Comparison of ENCODE assay signal across 8 mouse cellular contexts in the genomic region with DNA sequence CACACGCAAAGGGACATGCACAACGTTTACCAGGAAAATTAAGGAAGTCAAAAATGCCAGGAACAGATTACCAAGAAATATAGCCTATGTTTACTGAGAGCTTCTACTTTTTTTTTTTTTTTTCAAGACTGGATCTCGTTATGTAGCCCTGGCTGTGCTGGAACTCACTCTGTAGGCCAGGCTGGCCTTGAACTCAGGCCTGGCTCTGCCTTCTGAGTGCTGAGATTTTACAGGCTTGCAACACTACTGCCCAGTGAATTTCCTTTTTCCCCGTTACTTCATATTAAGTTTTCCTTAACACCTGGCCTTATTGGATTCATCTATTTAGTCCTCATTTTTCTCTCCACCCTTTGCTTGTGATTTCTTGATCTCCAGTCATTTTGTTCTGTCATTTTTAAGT. TPM values are rescaled to one million over a fixed set of nuclear protein-coding genes. Genes with fewer than 3 reads are reported as not detected.
DNase-seq lines count a peak whose midpoint lies in the region; ATAC-seq lines count a peak whose summit lies in the region.

No protein-coding gene starts in this region.

- H3K4me1 ChIP-seq in heart, embryonic 13.5 days = peaks cover 10% of the 10 kb centered on the region
- H3K4me1 ChIP-seq in brown adipose tissue, adult 24 weeks (ENCODE audit: control insufficient read depth, insufficient read depth, insufficient read length, low read length) = 0 out of 2 replicates have a peak, but pooled peaks cover 2% of the 10 kb centered on the region
- peaks cover 13% of the 10 kb centered on the region for H3K4me1 ChIP-seq in hindbrain, embryonic 15.5 days (replicated peaks)
- peaks cover 9% of the 10 kb centered on the region for H3K4me1 ChIP-seq in midbrain, embryonic 13.5 days (replicated peaks)

- 85% methylated on average over 4 of the region's 4 CpGs for WGBS in heart, embryonic 13.5 days
- 84% methylated on average over 4 of the region's 4 CpGs for WGBS in hindbrain, embryonic 15.5 days
- WGBS in midbrain, embryonic 13.5 days = 89% methylated on average over 4 of the region's 4 CpGs

- peak overlapping the region; percentile 83 for H3K9ac ChIP-seq in heart, embryonic 13.5 days
- H3K9ac ChIP-seq in hindbrain, embryonic 15.5 days = peak overlapping the region; percentile 97
- H3K9ac ChIP-seq in midbrain, embryonic 13.5 days (replicated peaks) = no peak overlapping the region

- H3K27me3 ChIP-seq in heart, embryonic 13.5 days (replicated peaks) = no peaks in the 10 kb centered on the region
- no peaks in the 10 kb centered on the region for H3K27me3 ChIP-seq in hindbrain, embryonic 15.5 days
- H3K27me3 ChIP-seq in midbrain, embryonic 13.5 days = no peaks in the 10 kb centered on the region

- peak overlapping the region; percentile 70 for H3K4me2 ChIP-seq in heart, embryonic 13.5 days
- peak overlapping the region; percentile 64 for H3K4me2 ChIP-seq in hindbrain, embryonic 15.5 days
- H3K4me2 ChIP-seq in midbrain, embryonic 13.5 days (replicated peaks) = peak overlapping the region; percentile 51

- peak overlapping the region; percentile 86 for H3K27ac ChIP-seq in heart, embryonic 13.5 days (replicated peaks)
- H3K27ac ChIP-seq in brown adipose tissue, adult 24 weeks (replicated peaks; ENCODE audit: low read depth, low read length) = peak overlapping the region; percentile 81
- peak overlapping the region; percentile 92 for H3K27ac ChIP-seq in hindbrain, embryonic 15.5 days (replicated peaks)
- H3K27ac ChIP-seq in midbrain, embryonic 13.5 days = peak overlapping the region; percentile 82; the same call in 1 of the 2 replicates

- H3K4me3 ChIP-seq in heart, embryonic 13.5 days = peak overlapping the region; percentile 75
- H3K4me3 ChIP-seq in brown adipose tissue, adult 24 weeks (ENCODE audit: insufficient read depth, low read depth, low read length) = peak overlapping the region; percentile 100
- H3K4me3 ChIP-seq in hindbrain, embryonic 15.5 days = peak overlapping the region; percentile 95
- peak overlapping the region; percentile 62 for H3K4me3 ChIP-seq in midbrain, embryonic 13.5 days (replicated peaks)

- peaks cover 13% of the 10 kb centered on the region for H3K36me3 ChIP-seq in heart, embryonic 13.5 days
- H3K36me3 ChIP-seq in hindbrain, embryonic 15.5 days = 0 out of 2 replicates have a peak, but pooled peaks cover 9% of the 10 kb centered on the region
- H3K36me3 ChIP-seq in midbrain, embryonic 13.5 days = peaks cover 7% of the 10 kb centered on the region

- no peak for ATAC-seq in heart, embryonic 13.5 days (ENCODE audit: extremely low read depth, insufficient number of reproducible peaks, low FRiP score, low TSS enrichment)
- ATAC-seq in hindbrain, embryonic 15.5 days (ENCODE audit: low FRiP score, low read depth) = no peak
- ATAC-seq in midbrain, embryonic 13.5 days = no peak

- no peak for DNase-seq in heart, adult 9 months (ENCODE audit: low spot score in 2 of 2)
- DNase-seq in cerebellum, adult 9-10 months = no peak
- no peak for DNase-seq in adrenal gland, postnatal 10 days
- DNase-seq in left cerebral cortex, adult 8-10 months (ENCODE audit: low spot score in 2 of 2) = no peak

- no peaks in the 10 kb centered on the region for H3K9me3 ChIP-seq in heart, embryonic 13.5 days
- no peaks in the 10 kb centered on the region for H3K9me3 ChIP-seq in hindbrain, embryonic 15.5 days
- no peaks in the 10 kb centered on the region for H3K9me3 ChIP-seq in midbrain, embryonic 13.5 days

RNA-seq across cellular contexts. Expression of a gene that starts 2.5 kb away (rescaled TPM):
- polyA plus RNA-seq in heart, embryonic 13.5 days (2015; fragmentation: Nextera tagmentation; extraction: Ambion mirVana) = 4.0 TPM in 2 replicates
- polyA plus RNA-seq in brown adipose tissue, adult 24 weeks (2012; ENCODE audit: insufficient read depth, insufficient read length, missing spikeins) = 5.0 and 5.9 TPM in 2 replicates
- 9.8 and 10.0 TPM in 2 replicates for polyA plus RNA-seq in hindbrain, embryonic 15.5 days (2015; fragmentation: Nextera tagmentation; extraction: Ambion mirVana)
- polyA plus RNA-seq in midbrain, embryonic 13.5 days (2015; fragmentation: Nextera tagmentation; extraction: Ambion mirVana) = 11.4 and 13.3 TPM in 2 replicates
- total RNA-seq in adrenal gland, postnatal 10 days (2021) = 10 to 100 TPM in 1 of 2 experiments, 1 to 10 TPM in 1; 9.7 to 12.6 TPM
- 1 to 10 TPM; 4.3 to 5.0 (median 4.8) TPM for total RNA-seq in left cerebral cortex, adult 8-10 months (2022)

RNA-seq across cellular contexts. Expression of a gene that starts 25.5 kb away (rescaled TPM):
- polyA plus RNA-seq in heart, embryonic 13.5 days (2015; fragmentation: Nextera tagmentation; extraction: Ambion mirVana) = 6.4 and 6.5 TPM in 2 replicates
- 2.9 and 3.3 TPM in 2 replicates for polyA plus RNA-seq in brown adipose tissue, adult 24 weeks (2012; ENCODE audit: insufficient read depth, insufficient read length, missing spikeins)
- polyA plus RNA-seq in hindbrain, embryonic 15.5 days (2015; fragmentation: Nextera tagmentation; extraction: Ambion mirVana) = 11.0 and 12.2 TPM in 2 replicates
- polyA plus RNA-seq in midbrain, embryonic 13.5 days (2015; fragmentation: Nextera tagmentation; extraction: Ambion mirVana) = 18.9 and 19.3 TPM in 2 replicates
- total RNA-seq in adrenal gland, postnatal 10 days (2021) = 1 to 10 TPM; 4.7 to 8.3 TPM
- 1 to 10 TPM; 6.2 to 7.0 (median 6.3) TPM for total RNA-seq in left cerebral cortex, adult 8-10 months (2022)

RNA-seq across cellular contexts. Expression of a gene that starts 41.4 kb away (rescaled TPM):
- polyA plus RNA-seq in heart, embryonic 13.5 days (2015; fragmentation: Nextera tagmentation; extraction: Ambion mirVana) = 2.3 and 4.2 TPM in 2 replicates
- polyA plus RNA-seq in brown adipose tissue, adult 24 weeks (2012; ENCODE audit: insufficient read depth, insufficient read length, missing spikeins) = 6.9 and 11.4 TPM in 2 replicates
- polyA plus RNA-seq in hindbrain, embryonic 15.5 days (2015; fragmentation: Nextera tagmentation; extraction: Ambion mirVana) = 14.3 and 17.4 TPM in 2 replicates
- 18.5 and 23.8 TPM in 2 replicates for polyA plus RNA-seq in midbrain, embryonic 13.5 days (2015; fragmentation: Nextera tagmentation; extraction: Ambion mirVana)
- 1 to 10 TPM; 3.9 to 4.9 TPM for total RNA-seq in adrenal gland, postnatal 10 days (2021)
- 1 to 10 TPM; 4.9 to 9.6 (median 7.9) TPM for total RNA-seq in left cerebral cortex, adult 8-10 months (2022)
